Mouse (Mus musculus): ENCODE measurements at regions not wholly inside any gene's neighbourhood (a gene's known extent, or its start where the extent isn't known, plus 50 kb on each side); places are given as distances from the start of the nearest gene placed in this dataset.

DNA sequence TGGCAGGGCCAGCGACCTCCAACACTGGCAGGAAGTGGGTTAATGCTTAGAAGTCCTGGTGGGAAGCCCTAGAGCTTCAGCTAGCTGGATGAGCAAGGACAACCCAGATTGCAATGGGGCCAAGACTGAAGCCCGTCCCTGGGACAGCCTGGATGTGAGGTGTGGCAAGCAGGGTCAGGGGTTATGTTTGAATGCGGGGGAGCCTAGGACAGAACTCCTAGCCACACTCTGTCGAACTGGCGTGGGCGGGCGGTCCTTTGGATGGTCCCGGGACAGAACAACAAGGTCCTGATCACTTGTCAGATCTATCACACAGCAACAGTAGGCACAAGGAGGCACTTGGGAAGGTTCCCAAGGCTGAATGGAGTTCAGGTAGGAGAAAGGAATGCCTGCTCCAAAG is 101.1 kb upstream of the Ccnd1 start:
- TF ChIP-seq CTCF (IDR thresholded peaks at IDR 0.05; ENCODE audit: low read depth) (no peak), EP300 (IDR thresholded peaks at IDR 0.05; ENCODE audit: low read depth) (no peak)
- H3K27me3 ChIP-seq (ENCODE audit: insufficient read depth, low read length) = no peaks in the 10 kb centered on the region
- DNase-seq = peak; percentile 58
- peaks cover 31% of the 10 kb centered on the region for H3K4me1 ChIP-seq (ENCODE audit: insufficient read depth)
- H3K4me3 ChIP-seq (ENCODE audit: low read depth, low read length) = no peak overlapping the region
- peak; percentile 50 for ATAC-seq
- no peak overlapping the region for H3K9ac ChIP-seq (replicated peaks)
- peak overlapping the region; percentile 51 for H3K4me2 ChIP-seq (ENCODE audit: low read depth, low read length)
- H3K36me3 ChIP-seq (replicated peaks; ENCODE audit: insufficient read depth, low read length) = no peaks in the 10 kb centered on the region
- H3K9me3 ChIP-seq (ENCODE audit: low read length) = no peaks in the 10 kb centered on the region
- 54% methylated on average over 8 of the region's 8 CpGs for WGBS (ENCODE audit: insufficient replicate concordance)
- H3K27ac ChIP-seq (ENCODE audit: low read depth) = peak overlapping the region; percentile 55; the same call in 1 of the 2 replicates

DNA sequence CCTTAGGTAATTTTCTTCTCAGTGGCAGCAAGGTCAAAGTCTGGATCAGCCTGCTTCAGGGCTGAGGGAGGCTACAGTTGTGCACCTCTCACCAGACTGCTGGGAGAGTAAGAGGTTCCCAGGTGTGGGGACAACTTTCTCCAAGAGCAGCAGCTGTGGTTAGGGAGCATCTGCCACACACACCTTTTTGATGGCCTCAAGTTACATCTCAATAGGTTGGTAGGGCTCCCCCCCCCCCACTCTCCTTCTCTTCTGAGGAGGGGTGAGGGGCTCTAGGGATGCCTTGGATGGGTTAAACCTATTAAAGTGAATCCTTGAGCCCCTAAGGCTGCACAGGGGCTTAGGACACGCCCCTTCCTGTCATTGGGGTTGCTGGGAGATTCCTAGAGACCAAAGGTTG is 94.7 kb upstream of the Ccnd1 start:
- peaks cover 11% of the 10 kb centered on the region for H3K4me1 ChIP-seq (ENCODE audit: insufficient read depth)
- WGBS (ENCODE audit: insufficient replicate concordance) = 60% methylated on average over 1 of the region's 1 CpGs
- ATAC-seq = no peak
- no peak overlapping the region for H3K4me2 ChIP-seq (ENCODE audit: low read depth, low read length)
- DNase-seq = no peak
- no peaks in the 10 kb centered on the region for H3K9me3 ChIP-seq (ENCODE audit: low read length)
- H3K9ac ChIP-seq (replicated peaks) = no peak overlapping the region
- no peak overlapping the region for H3K27ac ChIP-seq (ENCODE audit: low read depth)
- TF ChIP-seq EP300 (IDR thresholded peaks at IDR 0.05; ENCODE audit: low read depth) = no peak
- no peaks in the 10 kb centered on the region for H3K36me3 ChIP-seq (replicated peaks; ENCODE audit: insufficient read depth, low read length)
- no peak overlapping the region for H3K4me3 ChIP-seq (ENCODE audit: low read depth, low read length)
- no peaks in the 10 kb centered on the region for H3K27me3 ChIP-seq (ENCODE audit: insufficient read depth, low read length)

DNA sequence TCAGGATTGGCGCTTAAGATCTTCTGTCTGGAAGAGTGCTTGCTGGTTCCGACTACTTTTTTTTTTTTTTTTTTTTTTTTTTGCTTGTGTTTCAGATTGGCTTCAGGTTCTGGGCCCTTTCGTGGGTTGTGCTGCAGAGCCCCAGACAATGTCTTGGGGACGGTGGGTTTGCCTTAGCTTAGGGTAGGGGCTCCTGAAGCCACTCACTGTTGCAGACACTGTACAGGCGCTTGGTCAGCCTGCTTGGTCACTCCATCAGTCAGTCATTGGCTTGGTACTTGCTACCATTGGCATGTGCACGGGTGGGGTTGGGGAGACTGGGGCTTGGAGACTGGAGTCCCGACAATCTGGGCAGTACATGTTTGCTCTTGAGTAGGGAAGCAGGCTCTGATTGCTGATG is 91.5 kb upstream of the Ccnd1 start:
- Histone ChIP-seq H3K4me3 (ENCODE audit: low read depth, low read length) (no peak overlapping the region), H3K4me1 (ENCODE audit: insufficient read depth) (peaks cover 5% of the 10 kb centered on the region), H3K27me3 (ENCODE audit: insufficient read depth, low read length) (no peaks in the 10 kb centered on the region), H3K4me2 (ENCODE audit: low read depth, low read length) (peak overlapping the region; percentile 68), H3K36me3 (replicated peaks; ENCODE audit: insufficient read depth, low read length) (no peaks in the 10 kb centered on the region), H3K9ac (replicated peaks) (no peak overlapping the region), H3K9me3 (ENCODE audit: low read length) (no peaks in the 10 kb centered on the region), H3K27ac (ENCODE audit: low read depth) (no peak overlapping the region; the same call in 1 of the 2 replicates)
- WGBS (ENCODE audit: insufficient replicate concordance) = 18% methylated on average over 7 of the region's 7 CpGs
- ATAC-seq (no peak), DNase-seq (no peak)
- TF ChIP-seq EP300 (IDR thresholded peaks at IDR 0.05; ENCODE audit: low read depth) (no peak), CTCF (IDR thresholded peaks at IDR 0.05; ENCODE audit: low read depth) (no peak)

DNA sequence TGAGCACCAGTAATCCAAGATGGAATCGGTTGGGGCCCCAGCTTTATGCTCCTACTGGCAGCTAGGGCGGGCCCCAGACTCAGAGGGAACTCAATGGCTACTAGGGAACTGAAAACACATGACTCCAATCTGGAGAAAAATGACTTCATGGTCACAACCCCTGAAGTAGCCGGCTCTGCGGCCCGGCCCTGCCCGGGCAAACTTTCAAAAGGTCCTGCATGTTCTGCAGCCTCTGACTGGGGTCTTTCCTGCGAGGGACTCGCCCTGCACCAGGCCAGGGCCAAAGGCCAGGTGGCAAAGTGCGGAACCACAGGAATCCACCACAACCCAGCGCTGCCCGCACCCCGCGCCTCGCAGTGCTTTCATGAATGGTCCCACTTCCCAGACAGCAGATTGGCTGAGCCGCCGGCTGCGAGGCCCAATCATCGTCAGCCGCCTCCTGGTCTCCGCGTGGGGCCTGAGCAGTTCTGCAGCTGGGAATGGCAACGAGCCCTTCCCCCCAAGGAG is 91.0 kb upstream of the Ccnd1 start:
- H3K27ac ChIP-seq (ENCODE audit: low read depth) = peak overlapping the region; percentile 22
- under 1% methylated on average over 22 of the region's 22 CpGs for WGBS (ENCODE audit: insufficient replicate concordance)
- H3K4me1 ChIP-seq (ENCODE audit: insufficient read depth) = peaks cover 5% of the 10 kb centered on the region
- H3K36me3 ChIP-seq (replicated peaks; ENCODE audit: insufficient read depth, low read length) = no peaks in the 10 kb centered on the region
- H3K4me3 ChIP-seq (ENCODE audit: low read depth, low read length) = 0 out of 2 replicates have a peak overlapping the region, but pooled peaks have one; percentile 8
- peak; percentile 75 for ATAC-seq
- DNase-seq = peak; percentile 59
- no peaks in the 10 kb centered on the region for H3K9me3 ChIP-seq (ENCODE audit: low read length)
- TF ChIP-seq EP300 (IDR thresholded peaks at IDR 0.05; ENCODE audit: low read depth) (no peak), CTCF (IDR thresholded peaks at IDR 0.05; ENCODE audit: low read depth) (no peak)
- H3K9ac ChIP-seq (replicated peaks) = peak overlapping the region; percentile 34; the same call in 1 of the 2 replicates
- H3K27me3 ChIP-seq (ENCODE audit: insufficient read depth, low read length) = no peaks in the 10 kb centered on the region
- H3K4me2 ChIP-seq (ENCODE audit: low read depth, low read length) = peak overlapping the region; percentile 68

DNA sequence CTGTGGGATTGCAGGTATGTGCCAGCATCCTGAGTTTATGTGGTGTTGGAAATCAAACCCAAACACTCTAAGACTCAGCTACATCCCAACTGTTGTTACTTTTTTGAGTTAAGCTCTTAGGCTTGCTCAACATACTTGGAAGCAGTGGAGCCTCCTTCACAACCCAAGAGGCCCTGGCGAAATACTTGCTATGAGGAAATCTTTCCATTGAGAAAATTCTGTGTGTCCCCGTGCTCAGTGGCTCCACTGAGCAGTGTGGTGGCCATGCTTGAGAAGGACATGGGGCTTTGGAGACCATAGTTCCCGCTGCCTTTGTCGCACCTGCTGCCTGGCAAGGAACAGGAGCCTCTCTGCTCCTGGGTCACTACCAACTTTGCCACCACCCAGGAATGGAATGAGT is 89.9 kb upstream of the Ccnd1 start:
- TF ChIP-seq EP300 (IDR thresholded peaks at IDR 0.05; ENCODE audit: low read depth) (no peak), CTCF (IDR thresholded peaks at IDR 0.05; ENCODE audit: low read depth) (peak; percentile 33; the same call in 1 of the 2 replicates)
- Histone ChIP-seq H3K9me3 (ENCODE audit: low read length) (no peaks in the 10 kb centered on the region), H3K4me2 (ENCODE audit: low read depth, low read length) (no peak overlapping the region), H3K27me3 (ENCODE audit: insufficient read depth, low read length) (no peaks in the 10 kb centered on the region), H3K4me1 (ENCODE audit: insufficient read depth) (peaks cover 5% of the 10 kb centered on the region), H3K27ac (ENCODE audit: low read depth) (no peak overlapping the region), H3K36me3 (replicated peaks; ENCODE audit: insufficient read depth, low read length) (no peaks in the 10 kb centered on the region), H3K4me3 (ENCODE audit: low read depth, low read length) (no peak overlapping the region), H3K9ac (replicated peaks) (no peak overlapping the region)
- DNase-seq (no peak), ATAC-seq (no peak)
- WGBS (ENCODE audit: insufficient replicate concordance) = 61% methylated on average over 4 of the region's 4 CpGs

DNA sequence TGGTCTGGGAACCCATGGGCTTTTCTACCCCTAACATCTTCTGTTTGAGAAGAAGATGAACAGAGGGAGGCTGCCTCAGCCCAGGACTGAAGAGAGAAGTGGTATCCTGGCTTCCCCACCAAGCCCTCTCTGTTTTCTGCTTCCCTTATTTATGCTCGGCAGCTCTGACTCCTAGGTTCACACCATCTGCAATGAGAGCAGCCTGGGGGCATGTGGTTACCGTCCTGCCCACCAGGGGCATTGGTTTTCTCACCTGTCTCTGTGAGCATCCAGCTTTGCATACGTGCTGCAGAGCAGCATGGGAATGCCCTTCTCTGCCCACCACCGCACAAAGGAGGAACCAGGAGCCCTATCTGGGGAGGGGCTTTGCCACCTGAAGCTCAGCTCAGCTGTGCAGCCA is 89.4 kb upstream of the Ccnd1 start:
- Histone ChIP-seq H3K4me3 (ENCODE audit: low read depth, low read length) (no peak overlapping the region), H3K4me2 (ENCODE audit: low read depth, low read length) (no peak overlapping the region), H3K27ac (ENCODE audit: low read depth) (no peak overlapping the region), H3K9ac (replicated peaks) (no peak overlapping the region), H3K27me3 (ENCODE audit: insufficient read depth, low read length) (no peaks in the 10 kb centered on the region), H3K9me3 (ENCODE audit: low read length) (no peaks in the 10 kb centered on the region), H3K36me3 (replicated peaks; ENCODE audit: insufficient read depth, low read length) (no peaks in the 10 kb centered on the region), H3K4me1 (ENCODE audit: insufficient read depth) (peaks cover 5% of the 10 kb centered on the region)
- DNase-seq = no peak
- WGBS (ENCODE audit: insufficient replicate concordance) = 28% methylated on average over 4 of the region's 4 CpGs
- no peak for TF ChIP-seq EP300 (IDR thresholded peaks at IDR 0.05; ENCODE audit: low read depth)
- TF ChIP-seq CTCF (IDR thresholded peaks at IDR 0.05; ENCODE audit: low read depth) = peak; percentile 22; the same call in 1 of the 2 replicates
- no peak for ATAC-seq

DNA sequence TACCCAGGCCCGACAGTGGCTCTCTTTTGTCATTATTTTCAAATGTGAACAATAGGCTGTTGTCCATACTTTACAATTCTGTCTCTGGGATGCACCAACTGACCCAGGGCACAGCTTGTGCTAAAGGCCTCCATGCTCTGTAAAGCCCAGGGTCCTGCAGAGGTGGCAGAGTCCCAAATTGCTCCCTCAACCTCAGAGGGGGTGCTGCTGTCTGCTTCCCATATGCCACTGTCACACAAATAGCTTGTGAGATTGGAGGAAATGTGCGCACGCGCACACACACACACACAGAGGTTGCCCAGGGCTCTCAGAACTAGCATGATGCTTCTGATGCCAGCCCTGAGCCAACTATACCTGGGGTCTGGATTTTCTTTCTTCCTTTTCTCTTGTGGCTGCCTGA is 87.3 kb upstream of the Ccnd1 start:
- H3K9ac ChIP-seq (replicated peaks) = no peak overlapping the region
- no peak overlapping the region for H3K27ac ChIP-seq (ENCODE audit: low read depth)
- no peak overlapping the region for H3K4me3 ChIP-seq (ENCODE audit: low read depth, low read length)
- no peak for DNase-seq
- H3K9me3 ChIP-seq (ENCODE audit: low read length) = no peaks in the 10 kb centered on the region
- no peak for ATAC-seq
- TF ChIP-seq EP300 (IDR thresholded peaks at IDR 0.05; ENCODE audit: low read depth) (no peak), CTCF (IDR thresholded peaks at IDR 0.05; ENCODE audit: low read depth) (no peak)
- no peak overlapping the region for H3K4me2 ChIP-seq (ENCODE audit: low read depth, low read length)
- peaks cover 5% of the 10 kb centered on the region for H3K4me1 ChIP-seq (ENCODE audit: insufficient read depth)
- H3K36me3 ChIP-seq (replicated peaks; ENCODE audit: insufficient read depth, low read length) = no peaks in the 10 kb centered on the region
- 80% methylated on average over 4 of the region's 4 CpGs for WGBS (ENCODE audit: insufficient replicate concordance)
- no peaks in the 10 kb centered on the region for H3K27me3 ChIP-seq (ENCODE audit: insufficient read depth, low read length)

All from liver, postnatal 0 days (tissue).